Mouse (Mus musculus) hindbrain, embryonic 14.5 days (tissue): ENCODE measurements at regions not wholly inside any gene's neighbourhood (a gene's known extent, or its start where the extent isn't known, plus 50 kb on each side); places are given as distances from the start of the nearest gene placed in this dataset.
"Not testable (repeated sequence)": the region's sequence is repeated elsewhere in the genome, so short reads cannot be mapped to it uniquely, and the experiment has no call there.

Experiments
- ATAC-seq: fragments of 200-750 bp; cut with Nextera tagmentation; 2 replicates; pipeline ENCODE4 v1.8.0; 2017; ENCODE audit warnings: moderate number of reproducible peaks, mild to moderate bottlenecking, moderate TSS enrichment, moderate library complexity; ENCODE audit not compliant: low FRiP score
- DNase-seq: peaks from one replicate; pipeline ENCODE4 v3.0.0-alpha.2; 2015; ENCODE audit warnings: low spot score
- H3K27ac ChIP-seq: fragments of 300-500 bp; sonication (generic); 2 replicates; pipeline ENCODE4 v1.5.1; 2014; ENCODE audit warnings: mild to moderate bottlenecking, moderate library complexity
- H3K27me3 ChIP-seq: fragments of 300-500 bp; sonication (generic); 2 replicates; pipeline ENCODE4 v1.6.1; 2014; ENCODE audit warnings: mild to moderate bottlenecking, low read length, mixed read lengths; ENCODE audit not compliant: control insufficient read depth, insufficient read depth
- H3K36me3 ChIP-seq: fragments of 300-500 bp; sonication (generic); replicated peaks from 2 replicates; pipeline ENCODE4 v1.6.1; 2014; ENCODE audit not compliant: control insufficient read depth, insufficient read depth
- H3K4me1 ChIP-seq: fragments of 300-500 bp; sonication (generic); replicated peaks from 2 replicates; pipeline ENCODE4 v1.6.1; 2014; ENCODE audit warnings: antibody characterized with exemption, low read length, mixed read lengths; ENCODE audit not compliant: control insufficient read depth, insufficient read depth
- H3K4me2 ChIP-seq: fragments of 300-500 bp; sonication (generic); replicated peaks from 2 replicates; pipeline ENCODE4 v1.6.1; 2014; ENCODE audit warnings: mild to moderate bottlenecking, moderate library complexity
- H3K4me3 ChIP-seq: fragments of 300-500 bp; sonication (generic); replicated peaks from 2 replicates; pipeline ENCODE4 v1.5.1; 2014; ENCODE audit warnings: mild to moderate bottlenecking, low read length
- H3K9ac ChIP-seq: fragments of 300-500 bp; sonication (generic); 2 replicates; pipeline ENCODE4 v1.6.1; 2014
- H3K9me3 ChIP-seq: fragments of 300-500 bp; sonication (generic); 2 replicates; pipeline ENCODE4 v1.6.1; 2016; ENCODE audit warnings: low read length; ENCODE audit not compliant: control insufficient read depth
- WGBS: fragments of 180-500 bp; shearing (Covaris S2); extraction: QIAGEN DNeasy Blood & Tissue Kit; methylation state at CpG from one replicate; pipeline ENCODE4 v1.1.7; 2014; 5-methylcytosine and 5-hydroxymethylcytosine counted together

DNA sequence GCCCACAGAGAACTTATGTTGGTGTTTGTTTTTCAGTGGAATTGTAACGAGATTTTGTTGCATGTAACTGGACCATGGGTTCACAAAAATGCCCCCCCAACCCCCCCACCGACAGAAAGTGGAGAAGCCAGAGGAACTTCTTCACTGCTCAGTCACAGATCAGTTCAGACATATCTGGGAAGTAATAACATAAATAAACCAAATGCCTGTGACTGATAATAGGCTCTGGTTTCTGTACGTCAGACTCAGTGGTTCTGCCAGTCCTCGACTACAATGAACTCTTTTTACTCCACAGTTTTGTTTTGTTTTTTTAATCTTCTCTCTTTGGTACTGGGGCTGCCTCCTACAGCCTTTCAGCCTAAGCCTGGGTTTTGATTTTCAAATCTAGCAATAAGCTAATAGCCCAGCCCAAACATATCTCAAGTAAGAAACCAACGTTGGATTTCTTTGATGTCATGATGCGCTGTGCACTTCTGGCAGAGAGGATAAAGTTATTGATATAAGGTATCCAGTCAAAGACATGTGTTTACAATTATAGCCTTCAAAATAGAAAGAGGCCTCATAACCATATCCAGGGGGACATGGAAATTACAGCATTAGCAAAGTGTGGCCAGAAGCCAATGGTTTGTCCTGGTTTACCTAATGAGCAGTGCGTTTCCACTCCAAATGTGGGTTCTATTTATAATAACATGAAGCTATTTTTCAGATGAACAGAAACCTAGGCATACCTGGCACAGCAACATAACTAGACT is 244.0 kb upstream of the Intu start:
- no peaks in the 10 kb centered on the region for H3K27me3 ChIP-seq
- 73% methylated on average over 7 of the region's 7 CpGs for WGBS
- no peak overlapping the region for H3K4me2 ChIP-seq
- ATAC-seq = no peak
- H3K9me3 ChIP-seq = no peaks in the 10 kb centered on the region
- H3K27ac ChIP-seq = no peak overlapping the region
- DNase-seq = no peak
- no peaks in the 10 kb centered on the region for H3K36me3 ChIP-seq
- H3K9ac ChIP-seq = no peak overlapping the region
- no peaks in the 10 kb centered on the region for H3K4me1 ChIP-seq
- H3K4me3 ChIP-seq = no peak overlapping the region

DNA sequence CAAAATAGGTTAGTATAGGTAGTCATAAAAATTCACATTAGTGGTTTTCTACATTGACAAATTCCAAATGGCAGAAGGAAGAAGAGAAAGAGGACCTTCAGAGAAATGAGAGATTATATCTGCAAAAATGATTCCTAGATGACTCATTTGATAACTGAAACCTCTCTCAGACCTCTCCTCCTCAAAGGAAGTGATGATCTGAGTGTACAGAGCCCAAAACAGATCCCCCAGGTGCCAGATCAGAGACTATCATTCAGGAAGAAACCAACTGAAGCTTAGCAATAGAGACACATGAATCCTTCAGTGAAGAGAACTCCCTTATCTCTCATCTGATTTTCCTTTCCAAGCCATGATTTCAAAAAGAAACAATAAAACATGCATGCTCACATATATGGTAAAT is 234.0 kb upstream of the Intu start:
- Histone ChIP-seq H3K9ac (no peak overlapping the region), H3K9me3 (no peaks in the 10 kb centered on the region), H3K36me3 (no peaks in the 10 kb centered on the region), H3K4me2 (no peak overlapping the region), H3K27me3 (no peaks in the 10 kb centered on the region), H3K4me3 (no peak overlapping the region), H3K4me1 (no peaks in the 10 kb centered on the region), H3K27ac (no peak overlapping the region)
- ATAC-seq (no peak), DNase-seq (no peak)

DNA sequence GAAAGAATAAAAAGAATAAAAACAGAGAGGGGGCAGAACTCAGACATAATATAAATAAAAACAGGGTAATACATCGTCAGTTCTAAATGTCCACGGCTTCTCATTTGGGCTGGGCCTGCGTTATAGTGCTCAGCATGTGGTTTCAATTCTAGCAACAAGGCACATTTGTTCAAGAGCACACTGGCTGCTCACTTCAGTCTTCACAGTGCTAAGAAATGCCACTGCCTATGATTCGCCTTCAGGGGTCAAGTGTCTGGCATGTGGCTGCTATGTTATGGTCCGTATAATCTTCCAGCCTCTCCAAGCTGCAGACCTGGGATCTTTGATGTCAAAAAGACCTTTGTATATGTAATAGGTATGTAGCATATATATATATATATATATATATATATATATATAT is 210.8 kb upstream of the Intu start:
- WGBS = 63% methylated on average over 5 of the region's 5 CpGs
- ATAC-seq = no peak
- no peaks in the 10 kb centered on the region for H3K9me3 ChIP-seq

GRCm38 (mm10) chr3:40325872-40326803 is 204.9 kb upstream of the Intu start:
- no peak overlapping the region for H3K4me2 ChIP-seq
- H3K27me3 ChIP-seq = no peaks in the 10 kb centered on the region
- H3K9me3 ChIP-seq = no peaks in the 10 kb centered on the region
- no peak overlapping the region for H3K27ac ChIP-seq
- 83% methylated on average over 22 of the region's 22 CpGs for WGBS
- H3K4me1 ChIP-seq = no peaks in the 10 kb centered on the region
- no peaks in the 10 kb centered on the region for H3K36me3 ChIP-seq
- no peak for DNase-seq
- H3K4me3 ChIP-seq = no peak overlapping the region
- ATAC-seq = no peak
- no peak overlapping the region for H3K9ac ChIP-seq

More for the DNA sequence above, 210.8 kb upstream of the Intu start:
- DNase-seq = no peak
- Histone ChIP-seq H3K27ac (no peak overlapping the region), H3K9ac (no peak overlapping the region), H3K4me3 (no peak overlapping the region), H3K4me1 (no peaks in the 10 kb centered on the region), H3K36me3 (no peaks in the 10 kb centered on the region), H3K27me3 (no peaks in the 10 kb centered on the region), H3K4me2 (no peak overlapping the region)

GRCm38 (mm10) chr3:40339492-40340030 is 191.5 kb upstream of the Intu start:
- Histone ChIP-seq H3K27ac (no peak overlapping the region), H3K4me3 (no peak overlapping the region), H3K4me1 (no peaks in the 10 kb centered on the region), H3K4me2 (no peak overlapping the region), H3K27me3 (no peaks in the 10 kb centered on the region), H3K9ac (no peak overlapping the region), H3K9me3 (no peaks in the 10 kb centered on the region), H3K36me3 (no peaks in the 10 kb centered on the region)
- 94% methylated on average over 5 of the region's 5 CpGs for WGBS
- ATAC-seq (no peak), DNase-seq (no peak)

DNA sequence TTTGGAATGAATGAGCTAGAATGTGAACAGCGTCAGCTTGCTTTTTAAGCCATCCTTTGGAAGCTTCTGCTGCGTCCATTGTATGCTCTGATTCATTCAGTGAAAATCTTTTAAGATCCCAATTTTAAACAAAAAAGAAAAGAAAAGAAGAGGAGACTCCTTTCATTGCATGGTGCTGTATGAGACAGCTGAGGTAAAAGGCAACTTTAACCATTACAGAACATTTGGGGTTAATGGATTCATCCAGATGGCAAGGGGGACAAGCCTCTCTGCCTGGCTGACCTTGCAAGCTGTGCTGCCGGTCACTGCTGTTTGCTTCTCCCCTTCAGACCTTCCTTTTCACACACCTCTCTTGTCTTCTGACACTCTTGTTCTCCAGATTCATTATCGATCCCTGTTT is 176.0 kb upstream of the Intu start:
- Histone ChIP-seq H3K36me3 (no peaks in the 10 kb centered on the region), H3K9me3 (no peaks in the 10 kb centered on the region), H3K4me3 (no peak overlapping the region), H3K9ac (no peak overlapping the region), H3K4me1 (no peaks in the 10 kb centered on the region), H3K27ac (no peak overlapping the region), H3K27me3 (no peaks in the 10 kb centered on the region), H3K4me2 (no peak overlapping the region)
- WGBS = 32% methylated on average over 4 of the region's 4 CpGs
- DNase-seq = no peak
- no peak for ATAC-seq

DNA sequence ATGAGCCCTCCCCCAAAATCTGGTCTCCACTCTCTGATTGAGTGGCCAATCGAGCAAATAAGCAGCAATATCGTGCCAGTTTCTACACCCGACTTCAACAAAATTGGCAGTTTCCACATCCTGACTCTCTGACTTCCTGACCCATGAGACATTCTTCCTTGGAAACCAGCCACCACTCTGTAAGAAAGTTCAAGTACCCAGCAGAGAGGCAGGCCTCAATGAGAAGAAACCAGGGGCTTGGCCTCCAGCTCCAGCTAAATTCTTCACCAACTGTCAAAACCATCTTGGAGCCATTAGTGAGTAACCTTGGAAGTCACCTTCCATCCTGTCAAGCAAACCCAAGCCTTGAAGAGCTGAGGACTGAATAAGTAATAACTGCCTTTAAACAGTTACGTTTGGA is 162.7 kb upstream of the Intu start:
- Histone ChIP-seq H3K36me3 (no peaks in the 10 kb centered on the region), H3K27ac (no peak overlapping the region), H3K4me1 (peaks cover 4% of the 10 kb centered on the region), H3K4me2 (no peak overlapping the region), H3K9ac (no peak overlapping the region), H3K27me3 (no peaks in the 10 kb centered on the region), H3K9me3 (no peaks in the 10 kb centered on the region), H3K4me3 (no peak overlapping the region)
- WGBS = 87% methylated on average over 4 of the region's 4 CpGs
- ATAC-seq (no peak), DNase-seq (no peak)

GRCm38 (mm10) chr3:40371411-40371810 is 159.7 kb upstream of the Intu start:
- H3K4me2 ChIP-seq = no peak overlapping the region; the same call in 1 of the 2 replicates
- WGBS = 31% methylated on average over 7 of the region's 7 CpGs
- H3K9ac ChIP-seq = no peak overlapping the region
- H3K4me3 ChIP-seq = no peak overlapping the region
- no peak overlapping the region for H3K27ac ChIP-seq
- H3K9me3 ChIP-seq = no peaks in the 10 kb centered on the region
- ATAC-seq = no peak
- no peaks in the 10 kb centered on the region for H3K36me3 ChIP-seq
- peaks cover 4% of the 10 kb centered on the region for H3K4me1 ChIP-seq
- H3K27me3 ChIP-seq = no peaks in the 10 kb centered on the region
- no peak for DNase-seq

- H3K4me2 ChIP-seq, H3K36me3 ChIP-seq: not testable (repeated sequence)
Measured at GRCm38 (mm10) chr3:40376220-40376619, 154.9 kb upstream of the Intu start.

More at GRCm38 (mm10) chr3:40376220-40376619, 154.9 kb upstream of the Intu start:
- H3K9ac ChIP-seq, ATAC-seq, H3K27me3 ChIP-seq, H3K4me1 ChIP-seq, H3K27ac ChIP-seq, DNase-seq, H3K9me3 ChIP-seq, H3K4me3 ChIP-seq: not testable (repeated sequence)
